Mouse (Mus musculus): ENCODE results near the gene Slc38a9.

DNA sequence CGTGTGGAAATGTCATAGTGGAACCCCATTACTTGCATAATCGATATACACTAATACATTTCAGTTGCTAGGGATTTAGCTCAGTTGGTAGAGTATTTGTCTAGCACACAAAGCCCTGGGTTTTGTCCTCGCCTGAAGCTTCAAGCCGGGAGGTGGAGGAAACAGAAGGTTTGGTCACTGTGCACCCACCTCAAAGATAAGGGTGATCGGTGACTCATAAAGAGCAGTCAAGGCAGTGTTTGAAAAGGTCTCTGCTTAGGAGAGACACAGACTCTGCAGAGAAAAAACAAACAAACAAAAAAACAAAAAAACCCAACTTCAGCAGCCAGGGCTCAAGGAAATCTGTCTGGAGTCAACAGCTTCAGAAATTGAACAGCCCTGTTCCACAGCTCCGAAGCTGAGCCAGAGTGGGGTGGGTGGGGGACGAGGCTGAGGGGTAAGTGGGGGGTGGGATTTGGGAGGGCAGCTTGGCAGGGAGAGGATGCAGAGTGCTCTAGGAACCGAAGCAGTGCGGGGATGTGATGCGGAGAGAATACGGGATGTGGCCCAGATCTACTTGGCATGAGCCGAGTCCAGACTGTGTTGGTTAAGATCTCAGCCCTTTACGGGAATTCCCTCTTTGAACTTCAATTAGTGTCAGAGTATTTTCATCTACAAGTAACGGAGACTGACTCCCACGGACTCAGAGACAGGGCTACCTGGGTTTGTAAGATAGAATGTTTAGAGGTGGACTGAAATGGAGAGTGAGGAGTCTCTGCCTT, 99.4 kb downstream of the Slc38a9 start:
- TF ChIP-seq GATA1 (IDR thresholded peaks at IDR 0.05; ENCODE audit: borderline replicate concordance, low read length) = no peak
- TF ChIP-seq CTCF (IDR thresholded peaks at IDR 0.05; ENCODE audit: low read depth, low read length) = no peak
